Mouse (Mus musculus) heart, embryonic 12.5 days (tissue): ENCODE measurements around the gene Cpt1a. TPM values are rescaled to one million over a fixed set of nuclear protein-coding genes. Genes with fewer than 3 reads are reported as not detected.
A peak's percentile ranks its signal among the peaks of the same experiment; 100 is the strongest.

Experiments used
- ATAC-seq: fragments of 200-750 bp; cut with Nextera tagmentation; 2 replicates; pipeline ENCODE4 v1.8.0; 2017; ENCODE audit warnings: moderate TSS enrichment, moderate library complexity; ENCODE audit not compliant: insufficient number of reproducible peaks, low FRiP score
- H3K27ac ChIP-seq: fragments of 300-500 bp; sonication (generic); 2 replicates; pipeline ENCODE4 v1.5.1; 2016; ENCODE audit warnings: mild to moderate bottlenecking, moderate library complexity; ENCODE audit not compliant: poor library complexity, severe bottlenecking
- H3K27me3 ChIP-seq: fragments of 300-500 bp; sonication (generic); replicated peaks from 2 replicates; pipeline ENCODE4 v1.6.1; 2016; ENCODE audit warnings: mild to moderate bottlenecking, moderate library complexity
- H3K36me3 ChIP-seq: fragments of 300-500 bp; sonication (generic); 2 replicates; pipeline ENCODE4 v1.6.1; 2016; ENCODE audit warnings: mild to moderate bottlenecking, moderate library complexity
- H3K4me1 ChIP-seq: fragments of 300-500 bp; sonication (generic); replicated peaks from 2 replicates; pipeline ENCODE4 v1.6.1; 2016; ENCODE audit warnings: mild to moderate bottlenecking
- H3K4me2 ChIP-seq: fragments of 300-500 bp; sonication (generic); 2 replicates; pipeline ENCODE4 v1.6.1; 2016; ENCODE audit warnings: mild to moderate bottlenecking, moderate library complexity
- H3K4me3 ChIP-seq: fragments of 300-500 bp; sonication (generic); 2 replicates; pipeline ENCODE4 v1.5.1; 2016; ENCODE audit warnings: mild to moderate bottlenecking
- H3K9ac ChIP-seq: fragments of 300-500 bp; sonication (generic); 2 replicates; pipeline ENCODE4 v1.6.1; 2016; ENCODE audit warnings: mild to moderate bottlenecking, moderate library complexity
- H3K9me3 ChIP-seq: fragments of 300-500 bp; sonication (generic); replicated peaks from 2 replicates; pipeline ENCODE4 v1.6.1; 2016; ENCODE audit warnings: mild to moderate bottlenecking, moderate library complexity
- WGBS: fragments of 180-500 bp; shearing (Covaris S2); methylation state at CpG from one replicate; pipeline ENCODE4 v1.1.7; 2016; 5-methylcytosine and 5-hydroxymethylcytosine counted together
- polyA plus RNA-seq: library from polyadenylated mRNA; unstranded; fragments of >200 nt; fragmentation: Nextera tagmentation; extraction: Ambion mirVana; gene quantifications from 2 replicates; pipeline ENCODE4 v1.2.1, GENCODE M21; 2016

The Cpt1a gene
- 22.3 and 22.4 TPM in 2 replicates for polyA plus RNA-seq

DNA sequence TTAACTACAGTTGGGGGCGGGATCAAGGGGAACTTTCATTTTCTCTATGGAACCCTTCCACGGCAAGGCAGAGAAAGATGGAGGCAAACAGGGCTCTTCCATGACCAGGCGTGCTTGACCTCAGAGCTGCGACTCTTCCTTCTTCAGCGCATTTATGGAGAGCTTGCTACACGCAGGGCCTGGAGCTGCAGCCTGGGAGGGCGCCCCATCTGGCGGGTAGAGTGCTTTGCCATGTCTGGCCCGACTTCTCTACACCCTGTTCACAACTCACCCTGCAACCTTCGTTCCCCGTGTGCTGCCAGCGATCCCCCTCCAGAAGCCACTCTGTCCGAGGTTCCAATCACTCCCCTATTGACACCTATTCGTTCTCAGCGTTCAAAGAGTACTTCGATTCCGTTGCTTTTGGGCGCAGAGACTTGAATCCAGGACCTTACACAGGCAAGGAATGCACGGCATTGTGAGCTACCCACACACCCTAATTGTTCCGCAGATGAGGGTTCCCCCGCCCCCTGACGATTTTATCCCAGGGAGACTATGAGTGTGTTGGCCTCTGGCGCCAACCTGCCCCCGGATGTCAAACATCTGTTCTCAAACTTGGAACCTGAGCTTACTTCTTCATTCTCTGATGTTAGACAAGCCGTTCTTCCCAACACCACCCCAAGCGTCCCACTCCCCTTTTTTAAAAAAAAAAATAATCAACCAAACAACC lies at the start of gene Cpt1a:
TSS of gene Cpt1a (plus strand) at position 74 of the 709 bp plus-strand sequence.
- H3K4me2 ChIP-seq: peak within 1 kb of the TSS; percentile 97
- H3K4me3 ChIP-seq: peak within 1 kb of the TSS; percentile 57
- peaks cover 33% of the 10 kb centered on the region for H3K4me1 ChIP-seq
- peak within 1 kb of the TSS; percentile 81 for H3K9ac ChIP-seq
- H3K27ac ChIP-seq: peak within 1 kb of the TSS; percentile 96
- no peak for ATAC-seq
- no peaks in the 10 kb centered on the region for H3K9me3 ChIP-seq
- WGBS: 3% methylated on average over 26 of the region's 26 CpGs
- no peaks in the 10 kb centered on the region for H3K36me3 ChIP-seq
- H3K27me3 ChIP-seq: no peaks in the 10 kb centered on the region

DNA sequence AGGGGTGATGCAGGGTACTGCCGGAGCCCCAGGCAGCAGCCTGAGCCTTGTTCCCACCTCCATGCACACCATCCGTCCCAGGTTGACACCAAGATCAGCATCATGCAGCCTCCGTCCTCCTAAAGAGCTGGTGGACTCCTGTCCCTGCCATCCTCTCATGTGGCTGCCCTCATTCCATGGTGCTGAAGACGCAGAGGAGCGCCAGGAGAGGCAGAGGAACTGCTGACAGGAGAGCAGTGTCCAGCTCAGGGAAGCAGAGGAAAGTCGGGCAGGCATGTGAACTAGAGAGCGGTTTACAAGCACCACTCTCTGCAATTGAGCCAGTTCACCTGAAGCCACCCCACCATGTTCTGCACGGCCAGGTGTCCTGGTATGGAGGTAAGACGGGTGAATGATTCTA lies 48.8 kb upstream of the Cpt1a start:
- H3K27me3 ChIP-seq: no peaks in the 10 kb centered on the region
- H3K4me1 ChIP-seq: no peaks in the 10 kb centered on the region
- H3K36me3 ChIP-seq: peaks cover 89% of the 10 kb centered on the region
- WGBS: 85% methylated on average over 9 of the region's 9 CpGs
- H3K27ac ChIP-seq: no peak overlapping the region
- H3K4me2 ChIP-seq: no peak overlapping the region
- ATAC-seq: no peak
- no peak overlapping the region for H3K4me3 ChIP-seq
- no peak overlapping the region for H3K9ac ChIP-seq
- no peaks in the 10 kb centered on the region for H3K9me3 ChIP-seq

DNA sequence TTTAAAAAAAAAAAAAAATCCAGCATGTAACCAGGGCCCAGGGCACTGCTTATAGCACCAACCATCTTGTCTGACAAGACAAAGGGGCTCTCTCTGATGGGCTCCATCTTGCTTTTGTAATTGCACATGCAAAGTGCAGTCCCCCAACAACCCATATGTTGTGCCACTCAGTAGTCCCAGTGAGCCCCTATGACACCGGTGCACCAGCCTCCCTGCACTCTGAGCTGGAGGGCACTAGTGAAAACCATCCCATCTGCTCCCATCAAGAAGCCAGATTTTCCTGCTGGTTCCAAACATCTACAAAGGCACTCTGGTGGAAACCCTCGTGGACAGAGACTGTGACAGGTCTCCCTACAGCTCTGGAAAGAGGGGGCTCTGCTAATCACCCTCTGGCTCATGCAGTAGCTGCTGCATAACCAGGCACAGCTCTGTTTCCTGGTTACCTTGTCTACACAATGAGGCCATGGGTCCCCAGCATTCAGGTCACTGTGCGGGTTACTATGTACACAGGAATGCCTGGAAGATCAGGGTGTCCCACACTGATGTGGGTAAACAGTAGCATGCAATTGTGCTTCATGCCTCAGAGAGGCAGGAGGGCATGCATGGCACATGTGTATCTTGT lies 46.3 kb upstream of the Cpt1a start:
- 96% methylated on average over 3 of the region's 3 CpGs for WGBS
- no peak for ATAC-seq
- no peak overlapping the region for H3K4me2 ChIP-seq
- no peak overlapping the region for H3K9ac ChIP-seq
- H3K27ac ChIP-seq: no peak overlapping the region
- peaks cover 91% of the 10 kb centered on the region for H3K36me3 ChIP-seq
- H3K27me3 ChIP-seq: no peaks in the 10 kb centered on the region
- no peaks in the 10 kb centered on the region for H3K4me1 ChIP-seq
- H3K9me3 ChIP-seq: no peaks in the 10 kb centered on the region
- no peak overlapping the region for H3K4me3 ChIP-seq

DNA sequence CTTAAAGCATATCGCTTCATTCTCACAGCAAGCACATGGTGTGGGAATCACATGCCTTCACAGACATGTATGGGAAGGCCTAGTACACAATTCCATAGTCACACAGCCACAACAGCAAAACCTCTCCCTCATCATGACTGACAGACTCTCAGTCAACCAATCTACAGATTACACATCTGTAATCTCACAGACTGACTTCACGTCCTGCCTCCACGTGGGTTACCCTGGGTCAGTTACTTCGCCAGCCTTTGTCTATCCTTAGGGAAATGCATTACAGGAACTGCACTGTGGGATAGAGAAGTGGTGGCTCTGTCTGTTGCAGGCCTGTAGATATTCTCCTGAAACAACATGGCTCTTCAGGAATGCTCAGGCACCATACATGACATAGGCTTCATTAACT lies 40.2 kb upstream of the Cpt1a start:
- Histone ChIP-seq H3K4me3 (peak overlapping the region; percentile 97), H3K9ac (peak overlapping the region; percentile 91), H3K36me3 (peaks cover 57% of the 10 kb centered on the region), H3K9me3 (no peaks in the 10 kb centered on the region), H3K27me3 (no peaks in the 10 kb centered on the region), H3K27ac (no peak overlapping the region), H3K4me1 (peaks cover 18% of the 10 kb centered on the region), H3K4me2 (peak overlapping the region; percentile 83)
- 61% methylated on average over 4 of the region's 4 CpGs for WGBS
- no peak for ATAC-seq

DNA sequence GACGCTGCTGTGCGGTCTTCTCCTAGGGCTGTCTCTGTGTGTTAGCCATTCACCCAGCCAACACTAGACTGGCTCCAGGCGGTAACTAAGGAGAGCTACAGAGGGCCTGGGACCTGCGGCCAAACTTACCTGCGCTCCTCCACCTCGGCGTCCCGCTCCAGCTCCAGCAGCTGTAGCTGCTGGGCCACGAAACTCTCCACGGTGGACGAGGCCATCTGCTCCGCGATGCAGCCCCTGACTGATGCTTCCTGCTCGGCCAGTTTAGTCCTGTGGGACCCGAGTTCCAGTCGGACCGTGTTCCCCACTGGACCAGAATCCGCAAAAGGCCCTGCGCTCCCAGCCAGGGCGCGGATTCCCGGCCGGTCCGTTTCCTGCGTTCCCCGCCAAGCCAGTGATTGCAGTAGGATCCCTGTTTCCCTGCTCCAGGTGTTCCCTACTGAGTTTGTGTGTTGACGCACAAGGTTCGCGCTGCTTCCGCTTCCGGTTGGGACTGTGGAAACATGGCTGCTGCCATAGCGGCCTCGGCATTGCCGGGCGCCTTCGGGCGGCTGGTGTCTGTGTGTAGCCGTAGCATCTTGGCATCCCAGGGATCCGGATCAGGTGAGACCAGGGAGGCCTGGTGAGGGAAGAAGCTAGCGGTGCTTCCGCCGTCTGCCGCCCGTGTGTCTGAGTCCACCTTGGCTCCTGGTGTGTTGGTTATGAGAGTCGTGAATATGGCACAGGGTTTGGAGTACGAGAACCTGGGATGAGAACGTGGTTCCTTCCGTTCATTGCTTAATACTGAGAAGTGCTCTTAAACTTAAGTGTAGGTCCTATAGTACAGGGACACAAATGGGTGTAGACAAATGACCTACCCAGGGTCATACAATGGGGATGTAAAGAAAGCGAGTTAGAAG lies 39.3 kb upstream of the Cpt1a start, which contains the start of the genes Mrpl21 and Ighmbp2:
TSS of gene Mrpl21 (plus strand) at position 330 of the 896 bp plus-strand sequence.
TSS of gene Ighmbp2 (minus strand) at position 446 of the 896 bp plus-strand sequence.
- H3K9me3 ChIP-seq: no peaks in the 10 kb centered on the region
- H3K27ac ChIP-seq: peak within 1 kb of the TSS; percentile 65; the same call in 1 of the 2 replicates
- peak within 1 kb of the TSS; percentile 97 for H3K4me3 ChIP-seq
- ATAC-seq: peak; percentile 85
- H3K9ac ChIP-seq: peak within 1 kb of the TSS; percentile 91
- no peaks in the 10 kb centered on the region for H3K27me3 ChIP-seq
- H3K4me2 ChIP-seq: peak within 1 kb of the TSS; percentile 83
- under 1% methylated on average over 49 of the region's 49 CpGs for WGBS
- peaks cover 18% of the 10 kb centered on the region for H3K4me1 ChIP-seq
- peaks cover 60% of the 10 kb centered on the region for H3K36me3 ChIP-seq

DNA sequence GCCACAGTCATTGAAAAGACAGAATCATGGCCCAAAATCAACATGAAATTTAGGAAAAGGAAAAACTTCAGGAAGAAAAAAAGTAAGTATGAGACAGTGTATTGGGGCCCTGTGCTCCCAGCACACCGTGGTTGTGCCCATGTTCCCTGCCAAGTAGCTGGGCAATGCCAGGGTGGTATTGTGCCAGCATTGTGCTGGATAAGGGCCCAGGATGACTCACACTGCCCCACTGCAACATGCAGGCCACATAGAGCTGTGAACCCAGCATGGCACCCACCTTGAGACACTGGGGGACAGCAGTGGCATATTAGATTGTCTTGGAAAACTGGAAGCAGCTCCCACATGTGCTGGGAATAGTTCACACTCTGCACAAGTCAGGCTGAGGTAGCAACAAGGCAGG lies 33.1 kb upstream of the Cpt1a start:
- no peak overlapping the region for H3K9ac ChIP-seq
- no peaks in the 10 kb centered on the region for H3K9me3 ChIP-seq
- H3K4me3 ChIP-seq: no peak overlapping the region
- no peaks in the 10 kb centered on the region for H3K4me1 ChIP-seq
- H3K27me3 ChIP-seq: no peaks in the 10 kb centered on the region
- H3K27ac ChIP-seq: no peak overlapping the region
- 97% methylated on average over 1 of the region's 1 CpGs for WGBS
- peaks cover 67% of the 10 kb centered on the region for H3K36me3 ChIP-seq
- H3K4me2 ChIP-seq: no peak overlapping the region
- ATAC-seq: no peak

DNA sequence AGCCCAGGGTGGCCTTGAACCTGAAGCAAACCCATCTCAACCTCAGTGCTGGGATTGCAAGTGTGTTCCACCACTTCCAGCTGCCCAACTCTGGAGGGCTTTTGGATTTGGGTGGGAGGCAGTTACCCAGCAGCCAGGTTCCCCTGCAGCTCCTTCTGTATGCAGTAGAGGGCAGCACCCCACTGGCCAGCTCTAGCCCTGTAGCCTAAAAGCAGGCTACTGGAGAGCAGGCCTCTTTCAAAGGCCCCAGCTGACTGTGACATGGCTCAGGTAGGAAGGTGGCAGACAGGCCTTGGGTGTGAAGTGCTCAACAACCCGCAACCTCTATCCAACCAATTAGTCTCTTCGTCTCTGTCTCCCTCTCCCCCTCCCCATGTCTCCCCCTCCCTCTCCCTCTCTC lies 30.1 kb upstream of the Cpt1a start:
- 63% methylated on average over 2 of the region's 2 CpGs for WGBS
- no peak overlapping the region for H3K4me2 ChIP-seq
- no peak for ATAC-seq

DNA sequence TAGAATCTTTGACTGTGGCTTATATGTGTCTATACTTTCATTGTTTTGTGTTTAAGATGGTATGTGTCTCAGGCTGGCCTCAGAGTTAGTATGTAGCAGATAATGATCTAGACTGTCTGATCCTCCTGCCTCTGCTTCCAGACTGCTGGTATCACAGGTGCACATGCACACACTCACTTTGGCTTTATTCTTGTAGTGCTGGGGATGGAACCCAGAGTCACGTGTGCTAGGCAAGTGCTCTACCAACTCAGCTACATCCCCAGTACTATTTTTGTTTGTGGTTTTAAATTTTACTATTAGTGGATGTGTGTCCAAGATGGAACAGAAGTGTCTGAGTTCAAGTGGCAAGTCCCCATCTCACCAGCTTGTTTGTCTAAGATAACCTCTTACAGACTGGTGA lies 29.1 kb upstream of the Cpt1a start:
- Histone ChIP-seq H3K27ac (no peak overlapping the region), H3K4me3 (no peak overlapping the region), H3K9ac (no peak overlapping the region), H3K36me3 (peaks cover 39% of the 10 kb centered on the region), H3K9me3 (no peaks in the 10 kb centered on the region), H3K27me3 (no peaks in the 10 kb centered on the region), H3K4me1 (no peaks in the 10 kb centered on the region), H3K4me2 (no peak overlapping the region)
- 85% methylated on average over 1 of the region's 1 CpGs for WGBS
- ATAC-seq: no peak

More for the DNA sequence above, 30.1 kb upstream of the Cpt1a start:
- peaks cover 47% of the 10 kb centered on the region for H3K36me3 ChIP-seq
- H3K4me1 ChIP-seq: no peaks in the 10 kb centered on the region
- H3K4me3 ChIP-seq: no peak overlapping the region
- no peaks in the 10 kb centered on the region for H3K9me3 ChIP-seq
- no peaks in the 10 kb centered on the region for H3K27me3 ChIP-seq
- H3K27ac ChIP-seq: no peak overlapping the region
- no peak overlapping the region for H3K9ac ChIP-seq

DNA sequence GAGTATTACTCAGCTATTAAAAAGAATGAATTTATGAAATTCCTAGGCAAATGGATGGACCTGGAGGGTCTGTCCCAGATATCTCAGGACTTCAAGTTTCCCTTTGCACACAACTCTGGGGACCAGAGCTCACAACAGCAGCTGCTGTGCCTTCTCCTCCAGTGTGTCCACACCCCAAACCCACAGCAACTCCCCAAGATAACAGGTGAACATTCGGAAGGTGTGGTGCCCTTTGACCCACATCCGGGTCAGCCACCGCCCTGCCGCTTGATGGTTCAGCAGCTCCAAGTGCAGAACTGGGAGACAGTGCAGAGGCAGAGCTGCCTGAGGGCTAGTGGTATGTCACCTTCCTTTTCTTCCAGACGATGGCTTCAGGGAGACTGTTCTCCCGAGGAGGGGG lies 26.9 kb upstream of the Cpt1a start:
- Histone ChIP-seq H3K9me3 (no peaks in the 10 kb centered on the region), H3K4me2 (no peak overlapping the region), H3K27me3 (no peaks in the 10 kb centered on the region), H3K27ac (no peak overlapping the region), H3K36me3 (peaks cover 21% of the 10 kb centered on the region), H3K4me1 (no peaks in the 10 kb centered on the region), H3K9ac (no peak overlapping the region), H3K4me3 (no peak overlapping the region)
- ATAC-seq: no peak
- WGBS: 81% methylated on average over 6 of the region's 6 CpGs

DNA sequence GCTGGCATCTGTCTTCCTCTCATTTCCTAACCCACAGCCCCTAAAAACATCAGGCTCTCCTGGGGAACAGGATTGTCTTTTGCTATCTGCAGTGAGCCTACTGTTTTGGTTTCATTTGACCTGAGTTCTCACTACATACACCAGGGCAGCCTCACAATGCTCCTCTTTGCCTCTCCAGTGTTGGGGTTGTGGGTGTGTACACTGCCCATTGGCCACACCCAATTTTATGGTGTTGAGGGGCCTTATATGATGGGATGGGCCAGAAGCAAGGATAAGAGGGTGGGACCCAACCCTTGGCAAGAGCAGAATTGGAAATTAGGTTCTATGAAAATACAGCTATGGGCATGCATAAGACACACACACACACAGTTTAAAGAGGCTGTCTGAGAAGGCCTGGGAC lies 25.1 kb upstream of the Cpt1a start:
- Histone ChIP-seq H3K4me1 (no peaks in the 10 kb centered on the region), H3K4me2 (no peak overlapping the region), H3K27ac (no peak overlapping the region), H3K9ac (no peak overlapping the region), H3K36me3 (peaks cover 8% of the 10 kb centered on the region; the same call in 1 of the 2 replicates), H3K4me3 (no peak overlapping the region), H3K9me3 (no peaks in the 10 kb centered on the region), H3K27me3 (no peaks in the 10 kb centered on the region)
- no peak for ATAC-seq

DNA sequence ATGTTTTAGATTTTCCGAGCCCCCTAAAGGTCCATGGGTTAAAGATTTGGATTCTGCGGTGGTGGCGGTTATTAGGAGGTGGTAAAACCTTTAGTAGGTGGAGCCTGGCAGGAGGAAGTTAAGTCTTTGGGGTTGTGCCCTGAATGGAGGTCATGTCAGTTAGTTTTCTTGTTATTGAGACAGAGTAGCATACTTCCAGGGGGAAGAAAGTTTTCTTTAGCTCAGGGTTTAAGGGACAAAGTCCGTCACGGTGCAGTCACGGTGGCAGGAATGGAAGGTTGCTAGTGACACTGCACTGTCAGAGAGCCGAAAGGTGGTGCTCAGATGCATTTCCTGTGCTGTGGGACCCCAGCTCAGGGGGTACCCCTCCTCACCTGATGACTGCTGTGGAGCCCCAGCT lies 24.4 kb upstream of the Cpt1a start:
- no peak overlapping the region for H3K9ac ChIP-seq
- WGBS: 79% methylated on average over 7 of the region's 7 CpGs
- no peak overlapping the region for H3K4me3 ChIP-seq
- H3K27ac ChIP-seq: no peak overlapping the region
- no peaks in the 10 kb centered on the region for H3K27me3 ChIP-seq
- ATAC-seq: no peak
- H3K4me2 ChIP-seq: no peak overlapping the region
- no peaks in the 10 kb centered on the region for H3K9me3 ChIP-seq
- H3K36me3 ChIP-seq: 0 out of 2 replicates have a peak, but pooled peaks cover 3% of the 10 kb centered on the region
- no peaks in the 10 kb centered on the region for H3K4me1 ChIP-seq
